Comparison of ENCODE assay signal across 23 mouse cellular contexts in genomic region chr17:71752831-71753230, GRCm38 (mm10). TPM values are rescaled to one million over a fixed set of nuclear protein-coding genes. Genes with fewer than 3 reads are reported as not detected.
DNase-seq lines count a peak whose midpoint lies in the region; ATAC-seq lines count a peak whose summit lies in the region.
"Had no signal": no experiment of that assay in that cellular context is flagged by ENCODE, and none has a peak within 500 bp of the region (broad histone marks: within the 10 kb centered on the region; RNA-seq: fewer than 3 reads in every experiment).

Gene Pcare (minus strand): TSS chr17:71752894.

- WGBS in embryonic facial prominence, embryonic 15.5 days = 30% methylated on average over 10 of the region's 10 CpGs
- 81% methylated on average over 10 of the region's 10 CpGs for WGBS in hindbrain, embryonic 14.5 days
- 74% methylated on average over 10 of the region's 10 CpGs for WGBS in kidney, embryonic 14.5 days

- no peak within 1 kb of the TSS for H3K4me2 ChIP-seq in embryonic facial prominence, embryonic 15.5 days (replicated peaks)
- H3K4me2 ChIP-seq in hindbrain, embryonic 14.5 days (replicated peaks) = no peak within 1 kb of the TSS
- no peak within 1 kb of the TSS for H3K4me2 ChIP-seq in kidney, embryonic 14.5 days (replicated peaks; ENCODE audit: low read depth, low read length)
- H3K4me2 ChIP-seq: forebrain, embryonic 12.5 days; hindbrain, embryonic 13.5 days; intestine, embryonic 15.5 days had no signal

- no peak within 1 kb of the TSS for H3K4me3 ChIP-seq in embryonic facial prominence, embryonic 15.5 days (replicated peaks)
- H3K4me3 ChIP-seq in hindbrain, embryonic 14.5 days (replicated peaks; ENCODE audit: low read length) = no peak within 1 kb of the TSS
- H3K4me3 ChIP-seq in kidney, embryonic 14.5 days (ENCODE audit: low read length) = no peak within 1 kb of the TSS
- H3K4me3 ChIP-seq: forebrain, embryonic 12.5 days; heart, embryonic 10.5 days; hindbrain, embryonic 13.5 days; intestine, embryonic 15.5 days had no signal

- no peaks in the 10 kb centered on the region for H3K36me3 ChIP-seq in embryonic facial prominence, embryonic 15.5 days
- no peaks in the 10 kb centered on the region for H3K36me3 ChIP-seq in hindbrain, embryonic 14.5 days (replicated peaks; ENCODE audit: control insufficient read depth, insufficient read depth)
- H3K36me3 ChIP-seq in kidney, embryonic 14.5 days (ENCODE audit: control insufficient read depth, insufficient read depth, low read length) = no peaks in the 10 kb centered on the region
- H3K36me3 ChIP-seq: forebrain, embryonic 12.5 days; G1E; heart, embryonic 10.5 days; hindbrain, embryonic 13.5 days; intestine, embryonic 15.5 days had no signal

- H3K4me1 ChIP-seq in embryonic facial prominence, embryonic 15.5 days = peaks cover 7% of the 10 kb centered on the region; the same call in 1 of the 2 replicates
- no peaks in the 10 kb centered on the region for H3K4me1 ChIP-seq in hindbrain, embryonic 14.5 days (replicated peaks; ENCODE audit: control insufficient read depth, insufficient read depth, low read length)
- peaks cover 1% of the 10 kb centered on the region; the same call in 1 of the 2 replicates for H3K4me1 ChIP-seq in kidney, embryonic 14.5 days (ENCODE audit: control insufficient read depth, insufficient read depth, low read length)
- H3K4me1 ChIP-seq: forebrain, embryonic 12.5 days; hindbrain, embryonic 13.5 days; intestine, embryonic 15.5 days had no signal

- DNase-seq in left cerebral cortex, postnatal 14 days (ENCODE audit: low spot score in 2 of 2) = peak; percentile 29 to 39
- DNase-seq in left cerebral cortex, adult 11 months (ENCODE audit: low spot score) = no peak
- DNase-seq in retina, postnatal 1 day = peak; percentile 78
- no peak for DNase-seq in hindbrain, embryonic 14.5 days (ENCODE audit: low spot score)
- DNase-seq in lung, postnatal 36 days = no peak
- DNase-seq: adrenal gland, adult 8-10 months; cerebellum, adult 11-12 months; cerebellum, adult 9-11 months; cerebellum, postnatal 36 days; gastrocnemius, postnatal 10 days; heart, adult 18-20 months; heart, postnatal 10 days; heart, postnatal 4 days had no signal

- no peaks in the 10 kb centered on the region for H3K27me3 ChIP-seq in embryonic facial prominence, embryonic 15.5 days
- no peaks in the 10 kb centered on the region for H3K27me3 ChIP-seq in hindbrain, embryonic 14.5 days (ENCODE audit: control insufficient read depth, insufficient read depth, low read length)
- H3K27me3 ChIP-seq in kidney, embryonic 14.5 days (ENCODE audit: control insufficient read depth, insufficient read depth, low read length) = no peaks in the 10 kb centered on the region
- H3K27me3 ChIP-seq: forebrain, embryonic 12.5 days; hindbrain, embryonic 13.5 days; intestine, embryonic 15.5 days had no signal

- 0 out of 2 replicates have a peak within 1 kb of the TSS, but pooled peaks have one; percentile 17 for H3K27ac ChIP-seq in embryonic facial prominence, embryonic 15.5 days (replicated peaks)
- no peak within 1 kb of the TSS for H3K27ac ChIP-seq in hindbrain, embryonic 14.5 days
- no peak within 1 kb of the TSS for H3K27ac ChIP-seq in kidney, embryonic 14.5 days (ENCODE audit: low read depth, low read length)
- H3K27ac ChIP-seq: forebrain, embryonic 12.5 days; hindbrain, embryonic 13.5 days; intestine, embryonic 15.5 days had no signal

- no peak for ATAC-seq in embryonic facial prominence, embryonic 15.5 days (ENCODE audit: insufficient number of reproducible peaks, low FRiP score, low TSS enrichment, low read depth)
- ATAC-seq in hindbrain, embryonic 14.5 days (ENCODE audit: low FRiP score) = no peak
- ATAC-seq in kidney, embryonic 14.5 days (ENCODE audit: low FRiP score, low TSS enrichment) = no peak
- ATAC-seq: intestine, embryonic 15.5 days had no signal

- H3K9ac ChIP-seq in embryonic facial prominence, embryonic 15.5 days = no peak within 1 kb of the TSS
- no peak within 1 kb of the TSS for H3K9ac ChIP-seq in hindbrain, embryonic 14.5 days
- no peak within 1 kb of the TSS for H3K9ac ChIP-seq in kidney, embryonic 14.5 days (ENCODE audit: low read depth, low read length)
- H3K9ac ChIP-seq: forebrain, embryonic 12.5 days; hindbrain, embryonic 13.5 days; intestine, embryonic 15.5 days had no signal

- H3K9me3 ChIP-seq in embryonic facial prominence, embryonic 15.5 days (replicated peaks) = no peaks in the 10 kb centered on the region
- H3K9me3 ChIP-seq in hindbrain, embryonic 14.5 days (ENCODE audit: control insufficient read depth, low read length) = no peaks in the 10 kb centered on the region
- no peaks in the 10 kb centered on the region for H3K9me3 ChIP-seq in kidney, embryonic 14.5 days (ENCODE audit: control insufficient read depth, low read length)
- H3K9me3 ChIP-seq: forebrain, embryonic 12.5 days; heart, embryonic 10.5 days; hindbrain, embryonic 13.5 days; intestine, embryonic 15.5 days had no signal

- intact Hi-C loops in left cerebral cortex, postnatal 14 days (cut with DNase I) = no loop called here

RNA-seq across cellular contexts. Expression of gene Pcare, which starts in this region (rescaled TPM):
- under 1 TPM; 0.34 to 0.40 TPM for total RNA-seq in left cerebral cortex, postnatal 14 days (2021)
- polyA plus RNA-seq in embryonic facial prominence, embryonic 15.5 days (2015; fragmentation: Nextera tagmentation; extraction: Ambion mirVana) = not detected in 2 replicates
- polyA plus RNA-seq in hindbrain, embryonic 14.5 days (2014; fragmentation: Nextera tagmentation; extraction: Ambion mirVana) = not detected in 2 replicates
- not detected in 2 replicates for polyA plus RNA-seq in kidney, embryonic 14.5 days (2014; fragmentation: Nextera tagmentation; extraction: Ambion mirVana)
- total RNA-seq: adrenal gland, adult 8-10 months; adrenal gland, postnatal 4 days; gastrocnemius, postnatal 4 days had no signal
- polyA plus RNA-seq: forebrain, embryonic 12.5 days; G1E; heart, embryonic 14.5 days; hindbrain, embryonic 13.5 days; intestine, embryonic 15.5 days had no signal

Comparison
In these comparisons a context has a peak if more than half of its experiments do, and no peak if none do; other contexts are left out.
1. Peak in DNase-seq in left cerebral cortex, postnatal 14 days; RNA of the gene not detected or under 1 TPM.